ENCODE assay signal across 18 mouse cellular contexts in genomic region chr10:75661876-75662275, GRCm38 (mm10). TPM values are rescaled to one million over a fixed set of nuclear protein-coding genes. Genes with fewer than 3 reads are reported as not detected.
A peak's percentile ranks its signal among the peaks of the same experiment; 100 is the strongest.
DNase-seq lines count a peak whose midpoint lies in the region; ATAC-seq lines count a peak whose summit lies in the region.
"Had no signal": no experiment of that assay in that cellular context is flagged by ENCODE, and none has a peak within 500 bp of the region (broad histone marks: within the 10 kb centered on the region; RNA-seq: fewer than 3 reads in every experiment).

No protein-coding gene starts in this region.

- H3K27me3 ChIP-seq in forebrain, embryonic 13.5 days: no peaks in the 10 kb centered on the region
- H3K27me3 ChIP-seq in forebrain, embryonic 12.5 days: 0 out of 2 replicates have a peak, but pooled peaks cover 3% of the 10 kb centered on the region
- no peaks in the 10 kb centered on the region for H3K27me3 ChIP-seq in hindbrain, embryonic 15.5 days
- no peaks in the 10 kb centered on the region for H3K27me3 ChIP-seq in hindbrain, embryonic 14.5 days (ENCODE audit: control insufficient read depth, insufficient read depth, low read length)
- H3K27me3 ChIP-seq in midbrain, embryonic 11.5 days (ENCODE audit: control insufficient read depth, insufficient read depth, low read length): no peaks in the 10 kb centered on the region; the same call in 1 of the 2 replicates
- H3K27me3 ChIP-seq in midbrain, embryonic 16.5 days (ENCODE audit: control insufficient read depth, insufficient read depth, low read depth, low read length): no peaks in the 10 kb centered on the region
- H3K27me3 ChIP-seq: embryonic facial prominence, embryonic 15.5 days had no signal

- no peak for ATAC-seq in forebrain, embryonic 13.5 days
- no peak for ATAC-seq in forebrain, embryonic 12.5 days (ENCODE audit: low FRiP score)
- no peak for ATAC-seq in hindbrain, embryonic 15.5 days (ENCODE audit: low FRiP score, low read depth)
- no peak for ATAC-seq in hindbrain, embryonic 14.5 days (ENCODE audit: low FRiP score)
- ATAC-seq in midbrain, embryonic 11.5 days (ENCODE audit: low FRiP score): no peak
- no peak for ATAC-seq in midbrain, embryonic 16.5 days
- no peak for ATAC-seq in erythroid progenitor cell, adult 5-6 weeks (replicated peaks; ENCODE audit: low FRiP score, poor library complexity, severe bottlenecking)
- ATAC-seq: inflammation-experienced regulatory T-cells, adult 6 months; intestine, postnatal 0 days had no signal

- 77% methylated on average over 3 of the region's 3 CpGs for WGBS in forebrain, embryonic 13.5 days
- WGBS in forebrain, embryonic 12.5 days: 92% methylated on average over 3 of the region's 3 CpGs
- 76% methylated on average over 3 of the region's 3 CpGs for WGBS in hindbrain, embryonic 15.5 days
- 59% methylated on average over 3 of the region's 3 CpGs for WGBS in hindbrain, embryonic 14.5 days
- WGBS in midbrain, embryonic 11.5 days: 91% methylated on average over 3 of the region's 3 CpGs
- 92% methylated on average over 3 of the region's 3 CpGs for WGBS in midbrain, embryonic 16.5 days

- H3K27ac ChIP-seq in forebrain, embryonic 13.5 days: peak overlapping the region; percentile 62
- H3K27ac ChIP-seq in forebrain, embryonic 12.5 days: no peak overlapping the region
- H3K27ac ChIP-seq in hindbrain, embryonic 15.5 days (replicated peaks): peak overlapping the region; percentile 59
- H3K27ac ChIP-seq in hindbrain, embryonic 14.5 days: no peak overlapping the region; the same call in 1 of the 2 replicates
- no peak overlapping the region for H3K27ac ChIP-seq in midbrain, embryonic 11.5 days (ENCODE audit: low read depth, low read length)
- H3K27ac ChIP-seq in midbrain, embryonic 16.5 days (ENCODE audit: low read length): no peak overlapping the region; the same call in 1 of the 2 replicates
- H3K27ac ChIP-seq: embryonic facial prominence, embryonic 15.5 days; heart, embryonic 10.5 days had no signal

- no peak overlapping the region for H3K9ac ChIP-seq in forebrain, embryonic 13.5 days
- no peak overlapping the region for H3K9ac ChIP-seq in forebrain, embryonic 12.5 days
- H3K9ac ChIP-seq in hindbrain, embryonic 15.5 days: no peak overlapping the region
- no peak overlapping the region for H3K9ac ChIP-seq in hindbrain, embryonic 14.5 days
- no peak overlapping the region for H3K9ac ChIP-seq in midbrain, embryonic 11.5 days (ENCODE audit: low read length)
- no peak overlapping the region for H3K9ac ChIP-seq in midbrain, embryonic 16.5 days (ENCODE audit: low read depth, low read length)
- H3K9ac ChIP-seq: embryonic facial prominence, embryonic 15.5 days had no signal

- no peak overlapping the region for H3K4me2 ChIP-seq in forebrain, embryonic 13.5 days
- no peak overlapping the region for H3K4me2 ChIP-seq in forebrain, embryonic 12.5 days
- H3K4me2 ChIP-seq in hindbrain, embryonic 15.5 days: no peak overlapping the region
- H3K4me2 ChIP-seq in hindbrain, embryonic 14.5 days (replicated peaks): no peak overlapping the region
- H3K4me2 ChIP-seq in midbrain, embryonic 11.5 days: no peak overlapping the region
- no peak overlapping the region for H3K4me2 ChIP-seq in midbrain, embryonic 16.5 days (ENCODE audit: low read length)
- H3K4me2 ChIP-seq: embryonic facial prominence, embryonic 15.5 days had no signal

- peaks cover 45% of the 10 kb centered on the region for H3K36me3 ChIP-seq in forebrain, embryonic 13.5 days (ENCODE audit: poor library complexity, severe bottlenecking)
- peaks cover 46% of the 10 kb centered on the region for H3K36me3 ChIP-seq in forebrain, embryonic 12.5 days (replicated peaks)
- H3K36me3 ChIP-seq in hindbrain, embryonic 15.5 days: peaks cover 21% of the 10 kb centered on the region
- peaks cover 38% of the 10 kb centered on the region for H3K36me3 ChIP-seq in hindbrain, embryonic 14.5 days (replicated peaks; ENCODE audit: control insufficient read depth, insufficient read depth)
- H3K36me3 ChIP-seq in midbrain, embryonic 11.5 days (ENCODE audit: control insufficient read depth, insufficient read depth, low read length): peaks cover 9% of the 10 kb centered on the region
- peaks cover 10% of the 10 kb centered on the region for H3K36me3 ChIP-seq in midbrain, embryonic 16.5 days (ENCODE audit: control insufficient read depth, insufficient read depth, low read length)

- H3K4me3 ChIP-seq in forebrain, embryonic 13.5 days: no peak overlapping the region
- no peak overlapping the region for H3K4me3 ChIP-seq in forebrain, embryonic 12.5 days (replicated peaks)
- no peak overlapping the region for H3K4me3 ChIP-seq in hindbrain, embryonic 15.5 days
- H3K4me3 ChIP-seq in hindbrain, embryonic 14.5 days (replicated peaks; ENCODE audit: low read length): no peak overlapping the region
- no peak overlapping the region for H3K4me3 ChIP-seq in midbrain, embryonic 11.5 days (ENCODE audit: low read depth, low read length)
- no peak overlapping the region for H3K4me3 ChIP-seq in midbrain, embryonic 16.5 days (ENCODE audit: low read depth, low read length)
- H3K4me3 ChIP-seq: embryonic facial prominence, embryonic 15.5 days; erythroblast, embryonic 14.5 days; heart, embryonic 10.5 days had no signal

- no peak for DNase-seq in hindbrain, embryonic 14.5 days (ENCODE audit: low spot score)
- DNase-seq in midbrain, embryonic 11.5 days (ENCODE audit: low spot score, missing footprints): peak; percentile 79
- DNase-seq: adrenal gland, adult 2 months; adrenal gland, postnatal 25 days; embryo, embryonic 11 days; gastrocnemius, postnatal 36 days; heart, adult 11 months; kidney, adult 8-10 months had no signal

- H3K9me3 ChIP-seq in forebrain, embryonic 13.5 days (replicated peaks): no peaks in the 10 kb centered on the region
- H3K9me3 ChIP-seq in forebrain, embryonic 12.5 days: no peaks in the 10 kb centered on the region
- H3K9me3 ChIP-seq in hindbrain, embryonic 15.5 days: no peaks in the 10 kb centered on the region
- H3K9me3 ChIP-seq in hindbrain, embryonic 14.5 days (ENCODE audit: control insufficient read depth, low read length): no peaks in the 10 kb centered on the region
- no peaks in the 10 kb centered on the region for H3K9me3 ChIP-seq in midbrain, embryonic 11.5 days (ENCODE audit: control insufficient read depth, low read length)
- H3K9me3 ChIP-seq in midbrain, embryonic 16.5 days (replicated peaks; ENCODE audit: control insufficient read depth, low read length, poor library complexity, severe bottlenecking): no peaks in the 10 kb centered on the region
- H3K9me3 ChIP-seq: embryonic facial prominence, embryonic 15.5 days; heart, embryonic 10.5 days had no signal

- H3K4me1 ChIP-seq in forebrain, embryonic 13.5 days: peaks cover 23% of the 10 kb centered on the region
- peaks cover 10% of the 10 kb centered on the region for H3K4me1 ChIP-seq in forebrain, embryonic 12.5 days
- peaks cover 51% of the 10 kb centered on the region for H3K4me1 ChIP-seq in hindbrain, embryonic 15.5 days (replicated peaks)
- peaks cover 11% of the 10 kb centered on the region for H3K4me1 ChIP-seq in hindbrain, embryonic 14.5 days (replicated peaks; ENCODE audit: control insufficient read depth, insufficient read depth, low read length)
- peaks cover 3% of the 10 kb centered on the region for H3K4me1 ChIP-seq in midbrain, embryonic 11.5 days (ENCODE audit: control insufficient read depth, insufficient read depth, low read length)
- H3K4me1 ChIP-seq in midbrain, embryonic 16.5 days (ENCODE audit: control insufficient read depth, insufficient read depth, low read length): peaks cover 7% of the 10 kb centered on the region

RNA-seq across cellular contexts. Expression of gene Susd2, which starts 18.1 kb away (rescaled TPM):
- 0.97 and 1.1 TPM in 2 replicates for polyA plus RNA-seq in forebrain, embryonic 13.5 days (2015; fragmentation: Nextera tagmentation; extraction: Ambion mirVana)
- 1.6 TPM in 2 replicates for polyA plus RNA-seq in forebrain, embryonic 12.5 days (2016; fragmentation: Nextera tagmentation; extraction: Ambion mirVana)
- polyA plus RNA-seq in hindbrain, embryonic 15.5 days (2015; fragmentation: Nextera tagmentation; extraction: Ambion mirVana): 7.9 and 8.1 TPM in 2 replicates
- 6.9 and 7.3 TPM in 2 replicates for polyA plus RNA-seq in hindbrain, embryonic 14.5 days (2014; fragmentation: Nextera tagmentation; extraction: Ambion mirVana)
- polyA plus RNA-seq in midbrain, embryonic 11.5 days (2014; fragmentation: Nextera tagmentation; extraction: Ambion mirVana): 1.2 and 1.6 TPM in 2 replicates
- polyA plus RNA-seq in midbrain, embryonic 16.5 days (2015; fragmentation: Nextera tagmentation; extraction: Ambion mirVana): 3.1 and 4.9 TPM in 2 replicates
- total RNA-seq in erythroid progenitor cell, adult 5-6 weeks (2015; ENCODE audit: low replicate concordance): 2.5 and 3.4 TPM in 2 replicates
- total RNA-seq in erythroid progenitor cell, adult 5-6 weeks (2017; ENCODE audit: low replicate concordance): 2.1 and 2.3 TPM in 2 replicates

Comparison
In these comparisons a context has a peak if more than half of its experiments do, and no peak if none do; other contexts are left out.
1. H3K27ac ChIP-seq: peak in forebrain, embryonic 13.5 days (single experiment) and hindbrain, embryonic 15.5 days (single experiment); none in forebrain, embryonic 12.5 days (single experiment), hindbrain, embryonic 14.5 days (single experiment), midbrain, embryonic 11.5 days (single experiment) and midbrain, embryonic 16.5 days (single experiment).